Mouse (Mus musculus) intestine, embryonic 15.5 days (tissue): ENCODE results near the gene Gm11020. TPM values are rescaled to one million over a fixed set of nuclear protein-coding genes. Genes with fewer than 3 reads are reported as not detected.

ENCODE experiments used
- ATAC-seq: fragments of 200-750 bp; cut with Nextera tagmentation; 2 replicates; pipeline ENCODE4 v1.8.0; 2017; ENCODE audit warnings: moderate TSS enrichment, moderate library complexity
- H3K27ac ChIP-seq: fragments of 300-500 bp; sonication (generic); 2 replicates; pipeline ENCODE4 v1.5.1; 2015; ENCODE audit warnings: mild to moderate bottlenecking, inconsistent platforms
- H3K27me3 ChIP-seq: fragments of 300-500 bp; sonication (generic); replicated peaks from 2 replicates; pipeline ENCODE4 v1.6.1; 2015; ENCODE audit warnings: inconsistent platforms
- H3K36me3 ChIP-seq: fragments of 300-500 bp; sonication (generic); 2 replicates; pipeline ENCODE4 v1.6.1; 2015; ENCODE audit warnings: inconsistent platforms
- H3K4me1 ChIP-seq: fragments of 300-500 bp; sonication (generic); replicated peaks from 2 replicates; pipeline ENCODE4 v1.6.1; 2015; ENCODE audit warnings: inconsistent platforms
- H3K4me2 ChIP-seq: fragments of 300-500 bp; sonication (generic); replicated peaks from 2 replicates; pipeline ENCODE4 v1.6.1; 2015; ENCODE audit warnings: mild to moderate bottlenecking, inconsistent platforms
- H3K4me3 ChIP-seq: fragments of 300-500 bp; sonication (generic); replicated peaks from 2 replicates; pipeline ENCODE4 v1.5.1; 2015; ENCODE audit warnings: inconsistent platforms
- H3K9ac ChIP-seq: fragments of 300-500 bp; sonication (generic); 2 replicates; pipeline ENCODE4 v1.6.1; 2015; ENCODE audit warnings: inconsistent platforms
- H3K9me3 ChIP-seq: fragments of 300-500 bp; sonication (generic); 2 replicates; pipeline ENCODE4 v1.6.1; 2016; ENCODE audit warnings: inconsistent platforms
- WGBS: fragments of 180-500 bp; shearing (Covaris S2); methylation state at CpG from one replicate; pipeline ENCODE4 v1.1.7; 2015; 5-methylcytosine and 5-hydroxymethylcytosine counted together
- polyA plus RNA-seq: library from polyadenylated mRNA; unstranded; fragments of >200 nt; fragmentation: Nextera tagmentation; extraction: Ambion mirVana; gene quantifications from 2 replicates; pipeline ENCODE4 v1.2.1, GENCODE M21; 2015

Gm11020 gene
- polyA plus RNA-seq, 1 experiment from 2014 or later: not detected

DNA sequence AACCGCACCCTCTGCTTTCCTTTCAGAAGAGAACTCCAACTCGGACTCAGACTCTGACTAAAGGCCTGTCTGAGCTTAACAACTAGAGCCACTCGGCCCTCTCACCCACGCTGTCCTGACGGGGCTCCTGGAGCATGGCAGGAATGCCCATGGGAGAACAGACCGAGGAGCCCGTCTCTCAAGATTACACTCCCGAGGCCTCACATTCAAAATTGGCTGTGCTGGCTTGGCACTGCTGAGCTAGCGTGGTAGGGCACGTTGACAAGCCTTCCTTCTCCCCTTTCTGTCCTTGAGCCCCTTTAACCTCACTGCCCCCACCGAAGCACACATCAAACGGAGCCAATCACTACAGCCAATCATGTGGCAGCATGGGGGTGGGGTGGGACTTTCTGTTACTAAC is 25.3 kb downstream of the Gm11020 start:
- Histone ChIP-seq H3K27me3 (no peaks in the 10 kb centered on the region), H3K27ac (no peak overlapping the region), H3K4me3 (no peak overlapping the region), H3K4me1 (peaks cover 10% of the 10 kb centered on the region), H3K4me2 (no peak overlapping the region), H3K9me3 (no peaks in the 10 kb centered on the region), H3K36me3 (peaks cover 8% of the 10 kb centered on the region; the same call in 1 of the 2 replicates), H3K9ac (peak overlapping the region; percentile 28; the same call in 1 of the 2 replicates)
- no peak for ATAC-seq
- 69% methylated on average over 12 of the region's 12 CpGs for WGBS

DNA sequence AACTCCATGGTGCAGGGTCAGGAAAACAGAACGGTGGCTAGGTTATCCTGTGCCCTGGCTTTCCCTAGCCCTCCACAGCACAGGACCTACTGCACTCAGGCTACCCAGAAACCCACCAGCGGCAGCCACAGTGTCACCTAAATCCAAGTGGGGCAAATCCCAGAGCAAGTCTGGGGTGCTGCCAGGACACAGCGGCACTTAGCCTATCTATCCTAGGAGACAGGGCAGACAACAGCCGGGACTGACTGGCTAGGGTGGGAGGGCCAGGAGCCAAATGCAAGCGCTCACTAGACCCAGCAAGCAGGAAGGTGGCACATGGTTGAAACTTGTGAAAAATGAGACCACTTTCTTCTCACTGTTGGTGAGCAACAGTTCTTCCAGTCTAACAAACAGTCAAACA is 27.6 kb downstream of the Gm11020 start:
- no peak overlapping the region for H3K4me2 ChIP-seq
- 79% methylated on average over 5 of the region's 5 CpGs for WGBS
- no peak overlapping the region for H3K9ac ChIP-seq
- no peaks in the 10 kb centered on the region for H3K9me3 ChIP-seq
- no peaks in the 10 kb centered on the region for H3K27me3 ChIP-seq
- H3K4me1 ChIP-seq: peaks cover 1% of the 10 kb centered on the region; the same call in 1 of the 2 replicates
- H3K27ac ChIP-seq: no peak overlapping the region
- H3K4me3 ChIP-seq: no peak overlapping the region
- H3K36me3 ChIP-seq: peaks cover 12% of the 10 kb centered on the region; the same call in 1 of the 2 replicates
- ATAC-seq: no peak

- H3K4me3 ChIP-seq: no peak overlapping the region
- no peak overlapping the region for H3K4me2 ChIP-seq
- peaks cover 12% of the 10 kb centered on the region; the same call in 1 of the 2 replicates for H3K36me3 ChIP-seq
- no peaks in the 10 kb centered on the region for H3K4me1 ChIP-seq
- H3K9me3 ChIP-seq: no peaks in the 10 kb centered on the region
- 61% methylated on average over 13 of the region's 13 CpGs for WGBS
- ATAC-seq: peak; percentile 57; the same call in 1 of the 2 replicates
- no peak overlapping the region for H3K9ac ChIP-seq
- H3K27me3 ChIP-seq: no peaks in the 10 kb centered on the region
- no peak overlapping the region for H3K27ac ChIP-seq
These were observed 28.7 kb downstream of the Gm11020 start for GRCm38 (mm10) chr8:104350047-104350446.

DNA sequence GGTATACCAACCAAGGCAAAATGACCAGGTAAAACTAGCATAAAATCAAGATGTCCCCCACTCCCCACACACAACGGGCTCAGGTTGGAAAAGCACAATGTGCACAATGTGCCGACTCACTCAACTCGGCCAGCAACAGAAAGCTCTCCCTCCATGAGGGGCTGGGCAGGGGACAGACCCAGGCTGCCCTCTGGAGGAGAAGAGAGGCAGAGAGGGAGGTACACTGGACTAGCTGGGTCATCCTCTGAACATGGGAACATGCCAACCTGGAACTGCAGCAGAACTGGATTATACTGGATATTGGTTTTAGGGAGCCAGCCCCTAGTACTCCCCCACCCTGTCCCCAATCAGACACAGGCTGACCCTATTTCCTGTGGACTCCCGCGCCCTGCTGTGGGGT is 31.8 kb downstream of the Gm11020 start:
- Histone ChIP-seq H3K4me2 (no peak overlapping the region), H3K4me3 (no peak overlapping the region), H3K4me1 (no peaks in the 10 kb centered on the region), H3K9me3 (no peaks in the 10 kb centered on the region), H3K27ac (no peak overlapping the region), H3K27me3 (no peaks in the 10 kb centered on the region), H3K9ac (no peak overlapping the region), H3K36me3 (peaks cover 12% of the 10 kb centered on the region; the same call in 1 of the 2 replicates)
- 73% methylated on average over 5 of the region's 5 CpGs for WGBS
- no peak for ATAC-seq

- WGBS: 88% methylated on average over 10 of the region's 10 CpGs
- Histone ChIP-seq H3K27me3 (no peaks in the 10 kb centered on the region), H3K4me3 (no peak overlapping the region), H3K36me3 (peaks cover 8% of the 10 kb centered on the region; the same call in 1 of the 2 replicates), H3K4me1 (no peaks in the 10 kb centered on the region), H3K9ac (no peak overlapping the region), H3K9me3 (no peaks in the 10 kb centered on the region), H3K4me2 (no peak overlapping the region), H3K27ac (no peak overlapping the region)
- peak; percentile 38 for ATAC-seq
These were observed 33.1 kb downstream of the Gm11020 start for GRCm38 (mm10) chr8:104354504-104354903.

DNA sequence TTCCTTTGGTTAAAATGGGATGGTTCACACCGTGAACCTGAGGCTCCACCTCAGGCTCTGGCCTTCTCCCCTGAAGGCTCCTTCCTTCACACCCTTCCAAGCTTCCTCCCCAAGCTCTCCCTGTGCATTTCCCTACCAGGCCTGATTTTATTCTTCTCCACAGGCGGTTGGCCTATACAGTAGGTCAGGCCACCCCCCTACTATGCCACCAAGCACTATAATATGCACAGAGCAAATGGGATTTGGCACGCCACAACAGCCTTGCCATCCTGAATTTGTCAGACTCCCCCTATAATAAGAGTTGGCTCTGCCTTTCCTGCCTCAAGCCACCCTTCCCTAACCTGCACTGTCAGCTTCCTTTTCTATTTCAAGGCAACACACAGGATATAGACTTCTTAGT is 37.3 kb downstream of the Gm11020 start:
- Histone ChIP-seq H3K9ac (no peak overlapping the region), H3K36me3 (peaks cover 5% of the 10 kb centered on the region; the same call in 1 of the 2 replicates), H3K4me3 (no peak overlapping the region), H3K4me1 (peaks cover 6% of the 10 kb centered on the region; the same call in 1 of the 2 replicates), H3K4me2 (no peak overlapping the region), H3K27me3 (no peaks in the 10 kb centered on the region), H3K27ac (no peak overlapping the region), H3K9me3 (no peaks in the 10 kb centered on the region)
- WGBS: 87% methylated on average over 3 of the region's 3 CpGs
- no peak for ATAC-seq

DNA sequence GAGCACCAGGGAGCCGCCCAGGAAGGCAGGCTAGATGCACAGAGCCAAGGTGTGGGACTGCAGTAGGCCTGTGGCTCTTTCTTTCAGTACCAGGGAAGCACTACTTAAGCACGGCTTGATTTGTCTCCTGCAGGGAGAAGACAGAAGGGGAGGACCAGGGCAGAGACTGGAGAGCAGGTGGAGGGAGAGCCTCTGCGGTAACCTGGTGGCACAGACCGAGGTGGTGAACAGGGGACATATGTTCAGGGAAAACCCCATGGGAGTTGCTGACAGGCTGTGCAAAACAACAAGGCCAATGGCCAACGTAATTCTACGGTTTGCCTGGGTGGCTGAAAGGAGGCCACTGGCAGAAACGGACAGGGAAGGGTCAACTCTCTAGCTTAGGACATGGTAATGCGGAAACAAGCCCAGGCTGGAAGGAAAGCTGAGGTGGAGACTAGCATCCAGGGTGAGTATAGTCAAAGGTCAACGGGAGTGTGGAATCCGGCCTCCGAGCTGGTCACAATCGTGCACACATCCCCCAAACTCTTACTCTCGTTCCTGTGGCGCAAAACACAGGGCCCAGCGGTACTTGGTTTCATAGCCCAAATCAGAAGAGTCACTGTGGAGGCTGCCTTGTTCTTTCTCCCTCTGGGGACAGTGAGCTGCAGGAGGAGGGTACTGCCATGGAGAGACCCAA is 38.5 kb downstream of the Gm11020 start:
- Histone ChIP-seq H3K27me3 (no peaks in the 10 kb centered on the region), H3K9ac (no peak overlapping the region), H3K4me1 (peaks cover 6% of the 10 kb centered on the region), H3K4me2 (no peak overlapping the region), H3K9me3 (no peaks in the 10 kb centered on the region), H3K27ac (no peak overlapping the region), H3K36me3 (peaks cover 5% of the 10 kb centered on the region; the same call in 1 of the 2 replicates), H3K4me3 (no peak overlapping the region)
- ATAC-seq: peak; percentile 34; the same call in 1 of the 2 replicates
- WGBS: 77% methylated on average over 15 of the region's 15 CpGs

DNA sequence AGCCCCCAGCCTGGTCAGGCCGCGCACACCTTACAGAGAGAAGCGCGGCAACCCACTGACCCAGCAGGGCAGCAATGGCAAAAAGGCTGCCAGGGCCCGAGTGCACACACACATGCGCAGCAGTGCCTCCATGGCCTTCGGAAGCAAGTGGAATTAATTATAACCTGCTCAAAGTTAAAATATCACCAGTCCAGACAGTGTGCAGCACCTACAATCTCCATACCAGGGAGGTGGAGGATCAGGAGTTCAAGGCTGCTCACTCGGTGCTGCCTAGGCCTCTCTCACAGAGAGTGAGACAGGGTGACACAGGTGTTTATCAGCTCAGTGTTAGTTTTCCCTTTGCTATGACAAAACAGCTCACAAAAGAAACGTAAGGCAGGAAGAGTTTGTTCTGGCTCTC is 44.3 kb downstream of the Gm11020 start:
- Histone ChIP-seq H3K27ac (peak overlapping the region; percentile 51), H3K9ac (no peak overlapping the region), H3K36me3 (no peaks in the 10 kb centered on the region), H3K4me3 (no peak overlapping the region), H3K4me2 (no peak overlapping the region), H3K9me3 (no peaks in the 10 kb centered on the region), H3K4me1 (peaks cover 20% of the 10 kb centered on the region), H3K27me3 (no peaks in the 10 kb centered on the region)
- ATAC-seq: peak; percentile 71
- WGBS: 78% methylated on average over 9 of the region's 9 CpGs

DNA sequence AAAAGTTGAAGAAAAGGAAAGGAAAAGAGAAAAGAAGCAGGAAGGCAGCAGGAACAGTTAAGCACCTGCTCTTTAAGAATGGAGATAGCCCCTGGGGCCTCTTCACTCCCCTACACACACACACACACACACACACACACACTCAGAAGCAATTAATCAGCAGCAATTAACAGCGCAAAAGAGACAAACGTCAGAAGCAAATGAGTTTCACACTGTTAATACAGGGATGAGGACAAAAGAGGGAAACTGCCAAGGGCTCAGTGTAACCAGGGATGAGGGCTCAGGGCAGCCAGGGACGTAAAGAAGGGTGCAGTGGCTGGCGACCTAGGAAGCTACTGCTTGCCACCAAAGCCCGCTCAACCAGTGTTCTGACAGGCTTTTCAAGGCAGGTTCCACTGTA is 46.0 kb downstream of the Gm11020 start:
- WGBS: 52% methylated on average over 5 of the region's 5 CpGs
- Histone ChIP-seq H3K36me3 (no peaks in the 10 kb centered on the region), H3K27me3 (no peaks in the 10 kb centered on the region), H3K4me2 (no peak overlapping the region), H3K9ac (no peak overlapping the region), H3K27ac (no peak overlapping the region), H3K9me3 (no peaks in the 10 kb centered on the region), H3K4me1 (peaks cover 20% of the 10 kb centered on the region), H3K4me3 (no peak overlapping the region)
- no peak for ATAC-seq

DNA sequence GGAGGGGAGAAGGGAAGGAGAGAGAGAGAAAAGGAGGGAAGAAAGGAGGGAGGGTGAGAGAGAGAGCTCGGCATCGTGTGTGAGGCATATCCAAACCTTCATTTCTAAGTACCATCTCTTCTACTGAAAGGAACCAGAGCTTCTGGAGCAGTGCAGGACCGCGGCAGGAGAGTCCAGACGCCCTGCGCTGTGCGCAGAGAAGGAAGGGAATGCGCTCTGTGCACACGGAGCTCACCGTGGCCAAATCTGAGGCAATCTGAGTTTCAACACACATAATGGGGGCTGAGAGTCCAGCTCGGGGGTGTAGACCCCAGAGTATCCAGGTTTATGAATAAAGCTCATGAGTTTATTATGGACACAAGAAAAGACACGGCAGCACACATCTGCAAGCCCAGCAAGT is 48.2 kb downstream of the Gm11020 start:
- H3K4me3 ChIP-seq: no peak overlapping the region
- no peak overlapping the region for H3K9ac ChIP-seq
- H3K27ac ChIP-seq: peak overlapping the region; percentile 44; the same call in 1 of the 2 replicates
- H3K27me3 ChIP-seq: no peaks in the 10 kb centered on the region
- H3K9me3 ChIP-seq: no peaks in the 10 kb centered on the region
- no peak overlapping the region for H3K4me2 ChIP-seq
- WGBS: 65% methylated on average over 12 of the region's 12 CpGs
- ATAC-seq: no peak
- H3K36me3 ChIP-seq: no peaks in the 10 kb centered on the region
- peaks cover 23% of the 10 kb centered on the region for H3K4me1 ChIP-seq

DNA sequence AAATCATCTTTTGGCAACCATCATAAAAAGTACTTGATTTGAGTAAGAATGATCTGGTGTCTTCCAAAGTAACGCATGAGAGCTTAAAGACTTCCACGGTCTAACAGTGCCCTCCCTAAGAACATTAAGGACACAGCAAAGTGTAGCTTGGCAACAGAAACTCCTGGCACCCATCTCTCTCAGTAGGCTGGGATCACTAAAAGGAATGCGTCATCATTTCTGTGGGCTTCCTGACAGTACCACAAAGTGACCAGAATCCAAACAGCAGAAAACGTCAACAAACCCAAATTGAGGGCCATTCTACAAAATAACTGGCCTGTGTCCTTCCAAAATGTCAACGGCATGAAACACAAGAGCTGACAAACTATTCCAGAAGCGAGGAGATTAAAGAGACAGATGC is 48.7 kb downstream of the Gm11020 start:
- H3K27me3 ChIP-seq: no peaks in the 10 kb centered on the region
- peak overlapping the region; percentile 44; the same call in 1 of the 2 replicates for H3K27ac ChIP-seq
- H3K4me3 ChIP-seq: no peak overlapping the region
- H3K9me3 ChIP-seq: no peaks in the 10 kb centered on the region
- no peaks in the 10 kb centered on the region for H3K36me3 ChIP-seq
- no peak overlapping the region for H3K4me2 ChIP-seq
- WGBS: 71% methylated on average over 6 of the region's 6 CpGs
- peaks cover 27% of the 10 kb centered on the region for H3K4me1 ChIP-seq
- no peak overlapping the region for H3K9ac ChIP-seq
- ATAC-seq: no peak

- Histone ChIP-seq H3K36me3 (no peaks in the 10 kb centered on the region), H3K27ac (no peak overlapping the region), H3K4me2 (no peak overlapping the region), H3K4me3 (no peak overlapping the region), H3K27me3 (no peaks in the 10 kb centered on the region), H3K9me3 (no peaks in the 10 kb centered on the region), H3K9ac (no peak overlapping the region), H3K4me1 (peaks cover 28% of the 10 kb centered on the region)
- 87% methylated on average over 6 of the region's 6 CpGs for WGBS
- no peak for ATAC-seq
These were observed 49.8 kb downstream of the Gm11020 start for GRCm38 (mm10) chr8:104371121-104371520.
